Mouse (Mus musculus): ENCODE results near the gene Rims3. TPM values are rescaled to one million over a fixed set of nuclear protein-coding genes. Genes with fewer than 3 reads are reported as not detected.

Rims3 gene
- polyA plus RNA-seq (2014; fragmentation: Illumina TruSeq; extraction: RNeasy Lipid Tissue Mini Kit (QIAGEN cat#74804); ENCODE audit: low read depth, low replicate concordance): 0.35 TPM

DNA sequence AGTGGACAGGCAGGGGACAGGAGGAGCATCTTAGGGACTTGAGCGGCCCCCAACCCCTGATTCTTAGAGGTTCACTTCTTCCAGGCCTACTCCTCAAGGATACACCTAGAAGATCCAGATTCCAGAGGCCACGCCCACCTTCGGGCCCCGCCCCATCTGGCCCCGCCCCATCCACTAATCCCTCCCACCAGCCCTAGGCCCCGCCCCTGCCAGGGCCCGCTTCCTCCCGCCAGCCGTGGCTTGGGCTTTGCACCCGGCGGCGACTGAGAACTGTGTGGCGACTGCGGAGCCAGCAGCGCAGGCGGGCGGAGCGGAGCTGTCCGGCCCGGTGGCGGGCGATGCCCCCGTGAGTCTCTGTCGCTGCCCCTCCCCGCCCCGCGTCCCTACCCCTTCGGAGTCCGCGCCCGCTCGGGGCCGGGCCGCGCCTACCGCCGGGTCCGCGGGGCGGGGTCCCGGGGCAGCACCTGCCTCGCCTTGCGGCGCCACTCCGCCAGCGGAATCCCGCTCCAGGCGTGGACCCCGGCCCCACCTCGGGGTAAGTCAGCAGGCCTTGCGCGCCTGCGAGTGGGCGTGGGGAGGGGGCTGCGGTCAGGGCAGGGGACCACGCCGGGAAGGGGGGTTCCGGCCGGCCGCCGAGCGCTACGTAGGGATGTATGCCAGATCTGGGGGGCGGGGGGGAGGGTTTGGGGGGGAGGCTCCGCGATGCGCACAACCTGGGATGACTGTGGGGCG lies at the start of gene Rims3:
Rims3 (plus strand) TSS at position 229 of the 732 bp plus-strand sequence.

DNA sequence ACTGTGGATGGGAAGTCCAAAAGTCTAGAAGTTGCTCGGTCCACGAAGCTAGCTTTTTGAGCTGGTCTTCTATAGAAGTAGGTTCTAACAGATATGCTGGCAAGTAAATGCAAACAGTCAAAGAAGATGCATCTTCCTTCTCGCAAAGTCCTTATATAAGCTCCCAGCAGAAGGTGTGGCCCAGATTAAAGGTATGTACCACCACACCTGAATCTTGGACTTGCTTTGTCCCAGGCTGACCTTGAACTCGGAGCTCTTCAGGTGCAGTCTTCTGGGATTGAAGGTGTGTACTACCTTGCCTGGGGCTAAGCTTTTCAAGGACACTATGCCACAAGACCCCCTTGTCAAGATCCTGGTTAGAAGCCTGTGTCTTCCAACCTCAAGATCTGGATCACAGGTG lies 23.1 kb upstream of the Rims3 start, which contains the start of gene Nfyc:
Nfyc (minus strand) TSS at position 101 of the 400 bp plus-strand sequence.

DNA sequence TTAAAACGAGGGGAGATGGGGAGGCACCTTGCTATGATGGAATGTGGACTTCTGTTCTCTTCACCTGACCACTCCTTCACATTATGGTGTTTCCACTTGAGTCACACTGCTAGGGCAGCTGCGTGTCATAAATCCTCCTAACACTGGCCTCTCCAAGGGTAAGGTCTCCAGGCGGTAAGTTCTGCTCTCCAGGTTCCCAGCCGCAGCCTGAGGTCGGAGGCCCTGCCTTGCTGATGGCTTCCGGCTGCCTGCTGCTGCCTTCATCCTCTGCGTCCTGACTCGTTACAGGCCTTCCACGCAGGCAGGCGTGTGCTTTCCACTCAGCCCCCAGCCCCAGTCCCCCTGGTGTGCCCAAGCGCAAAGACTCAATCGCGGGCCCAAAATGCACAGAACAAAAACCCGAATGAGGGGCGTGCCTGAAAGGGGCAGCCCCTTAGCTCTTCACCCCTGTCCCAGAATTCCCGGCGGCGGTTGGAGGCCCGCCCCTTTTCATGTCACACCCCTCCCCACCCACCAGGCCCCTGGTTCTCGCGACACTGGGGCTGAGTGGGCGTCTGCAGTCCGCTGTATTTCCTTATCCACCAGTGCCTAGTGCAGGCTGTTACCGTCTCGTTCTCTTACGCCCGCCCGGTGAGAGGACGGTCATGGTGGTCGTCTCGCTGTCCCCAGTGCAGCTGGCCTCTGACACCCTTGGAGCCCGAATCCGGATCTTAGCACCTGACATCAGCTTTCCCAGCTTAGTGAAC lies 70.1 kb downstream of the Rims3 start, which contains the start of gene Exo5:
Exo5 (minus strand) TSS at position 464 of the 746 bp plus-strand sequence.

Other genes with a start within 250 kb of the Rims3 start
- not detected for gene Cited4, start 188.2 kb upstream of the Rims3 start, polyA plus RNA-seq (2014; fragmentation: Illumina TruSeq; extraction: RNeasy Lipid Tissue Mini Kit (QIAGEN cat#74804); ENCODE audit: low read depth, low replicate concordance)
- not detected for gene Kcnq4, start 106.2 kb upstream of the Rims3 start, polyA plus RNA-seq (2014; fragmentation: Illumina TruSeq; extraction: RNeasy Lipid Tissue Mini Kit (QIAGEN cat#74804); ENCODE audit: low read depth, low replicate concordance)
- 27.9 TPM for gene Nfyc, start 23.2 kb upstream of the Rims3 start, polyA plus RNA-seq (2014; fragmentation: Illumina TruSeq; extraction: RNeasy Lipid Tissue Mini Kit (QIAGEN cat#74804); ENCODE audit: low read depth, low replicate concordance)
- 12.3 TPM for gene Exo5, start 70.2 kb downstream of the Rims3 start, polyA plus RNA-seq (2014; fragmentation: Illumina TruSeq; extraction: RNeasy Lipid Tissue Mini Kit (QIAGEN cat#74804); ENCODE audit: low read depth, low replicate concordance)
- gene Zfp69, start 96.9 kb downstream of the Rims3 start, polyA plus RNA-seq (2014; fragmentation: Illumina TruSeq; extraction: RNeasy Lipid Tissue Mini Kit (QIAGEN cat#74804); ENCODE audit: low read depth, low replicate concordance): 2.4 TPM
- gene Smap2, start 162.4 kb downstream of the Rims3 start, polyA plus RNA-seq (2014; fragmentation: Illumina TruSeq; extraction: RNeasy Lipid Tissue Mini Kit (QIAGEN cat#74804); ENCODE audit: low read depth, low replicate concordance): 23.7 TPM
- not detected for gene Col9a2, start 184.6 kb downstream of the Rims3 start, polyA plus RNA-seq (2014; fragmentation: Illumina TruSeq; extraction: RNeasy Lipid Tissue Mini Kit (QIAGEN cat#74804); ENCODE audit: low read depth, low replicate concordance)
- gene Zmpste24, start 243.4 kb downstream of the Rims3 start, polyA plus RNA-seq (2014; fragmentation: Illumina TruSeq; extraction: RNeasy Lipid Tissue Mini Kit (QIAGEN cat#74804); ENCODE audit: low read depth, low replicate concordance): 113 TPM